Mouse (Mus musculus): Measurements from ENCODE around the gene Lypd6b.

DNA sequence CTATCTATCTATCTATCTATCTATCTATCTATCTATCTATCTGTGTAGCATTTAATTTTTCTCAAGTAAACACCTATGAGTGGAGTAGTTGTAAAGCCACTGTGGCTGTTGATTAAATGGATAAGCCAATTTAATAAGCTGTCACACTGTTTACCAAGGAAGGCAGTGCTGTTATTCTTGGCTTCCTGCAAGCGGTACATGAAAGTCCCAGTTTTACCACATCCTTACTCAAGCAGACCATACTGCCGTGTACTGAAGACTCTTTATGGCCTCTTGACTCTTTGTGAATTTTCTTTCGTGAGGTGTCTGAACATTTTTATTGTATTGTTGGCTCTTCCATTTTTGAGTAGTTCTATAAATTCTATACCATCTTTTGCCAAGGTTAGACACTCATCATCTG, 58.6 kb downstream of the Lypd6b start:
- TF ChIP-seq CTCF (IDR thresholded peaks at IDR 0.05; ENCODE audit: borderline replicate concordance, insufficient read depth, low read depth, low read length) (no peak), POLR2A (IDR thresholded peaks at IDR 0.05; ENCODE audit: borderline replicate concordance, insufficient read depth, low read length) (no peak)

Measured in cerebellum, adult 2 months (tissue).